Mouse (Mus musculus): ENCODE data around the gene Chic1.

The Chic1 gene

DNA sequence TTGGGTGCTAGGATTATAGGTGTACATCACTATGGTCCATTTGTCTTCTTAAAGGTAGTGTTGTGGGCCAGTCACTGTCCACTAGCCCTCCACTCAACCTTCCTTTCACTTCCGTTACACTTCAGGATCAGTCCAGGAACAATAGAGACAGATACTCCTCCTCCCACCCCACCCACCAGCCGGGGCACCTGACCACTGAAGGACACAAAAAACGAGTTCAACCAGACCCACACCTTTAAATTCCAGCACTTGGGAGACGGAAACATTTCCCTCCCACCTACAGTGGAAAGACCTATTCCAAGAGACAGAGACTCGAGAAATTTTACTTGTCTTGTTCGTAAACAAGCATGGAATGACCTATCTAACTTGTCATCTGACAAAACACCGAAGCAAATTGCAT, 76.0 kb downstream of the Chic1 start:
- DNase-seq (ENCODE audit: low read depth), result no peak

- no peak for DNase-seq (ENCODE audit: low read depth)
These were observed 81.7 kb downstream of the Chic1 start for GRCm38 (mm10) chrX:103438023-103438422.

- DNase-seq (ENCODE audit: low read depth), result peak; percentile 78
These were observed 84.5 kb downstream of the Chic1 start for GRCm38 (mm10) chrX:103440803-103441202.

DNA sequence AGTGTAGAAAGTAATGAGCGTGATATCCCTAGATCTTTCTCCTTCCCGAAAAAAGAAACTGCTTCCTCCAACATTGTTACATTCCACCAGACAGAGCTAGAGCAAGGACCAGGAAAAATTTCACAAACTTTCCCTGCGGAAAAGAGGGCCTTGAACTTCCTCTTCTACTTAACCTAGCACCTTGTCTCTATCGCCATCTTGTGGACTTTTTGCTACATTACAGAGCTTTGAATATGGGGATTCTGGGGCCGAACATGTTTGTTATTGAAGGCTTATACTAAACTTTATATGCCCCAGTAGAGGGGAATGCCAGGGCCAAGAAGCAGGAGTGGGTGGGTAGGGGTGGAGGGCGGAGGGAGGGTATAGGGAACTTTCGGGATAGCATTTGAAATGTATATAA, 87.5 kb downstream of the Chic1 start:
- DNase-seq (ENCODE audit: low read depth), result peak; percentile 74

Measured in NIH3T3 (cell line).